Mouse (Mus musculus) liver, embryonic 12.5 days (tissue): Measurements from ENCODE around the gene Immp2l. TPM values are rescaled to one million over a fixed set of nuclear protein-coding genes. Genes with fewer than 3 reads are reported as not detected.

Source experiments
- ATAC-seq: fragments of 200-750 bp; cut with Nextera tagmentation; 2 replicates; pipeline ENCODE4 v1.8.0; 2017; ENCODE audit warnings: moderate number of reproducible peaks, mild to moderate bottlenecking, moderate library complexity
- H3K27ac ChIP-seq: fragments of 300-500 bp; sonication (generic); 2 replicates; pipeline ENCODE4 v1.5.1; 2016; ENCODE audit warnings: mild to moderate bottlenecking
- H3K27me3 ChIP-seq: fragments of 300-500 bp; sonication (generic); replicated peaks from 2 replicates; pipeline ENCODE4 v1.6.1; 2016; ENCODE audit warnings: mild to moderate bottlenecking, moderate library complexity
- H3K36me3 ChIP-seq: fragments of 300-500 bp; sonication (generic); 2 replicates; pipeline ENCODE4 v1.6.1; 2016; ENCODE audit warnings: mild to moderate bottlenecking, moderate library complexity
- H3K4me1 ChIP-seq: fragments of 300-500 bp; sonication (generic); 2 replicates; pipeline ENCODE4 v1.6.1; 2016
- H3K4me2 ChIP-seq: fragments of 300-500 bp; sonication (generic); 2 replicates; pipeline ENCODE4 v1.6.1; 2016; ENCODE audit warnings: mild to moderate bottlenecking, moderate library complexity
- H3K4me3 ChIP-seq: fragments of 300-500 bp; sonication (generic); 2 replicates; pipeline ENCODE4 v1.5.1; 2016; ENCODE audit warnings: mild to moderate bottlenecking, moderate library complexity
- H3K9ac ChIP-seq: fragments of 300-500 bp; sonication (generic); 2 replicates; pipeline ENCODE4 v1.6.1; 2016; ENCODE audit warnings: mild to moderate bottlenecking, moderate library complexity
- H3K9me3 ChIP-seq: fragments of 300-500 bp; sonication (generic); replicated peaks from 2 replicates; pipeline ENCODE4 v1.6.1; 2016; ENCODE audit warnings: mild to moderate bottlenecking, moderate library complexity
- WGBS: fragments of 180-500 bp; shearing (Covaris S2); methylation state at CpG from one replicate; pipeline ENCODE4 v1.1.7; 2016; ENCODE audit not compliant: insufficient replicate concordance; 5-methylcytosine and 5-hydroxymethylcytosine counted together
- polyA plus RNA-seq: library from polyadenylated mRNA; unstranded; fragments of >200 nt; fragmentation: Nextera tagmentation; extraction: Ambion mirVana; gene quantifications from 2 replicates; pipeline ENCODE4 v1.2.1, GENCODE M21; 2016

Immp2l gene
- polyA plus RNA-seq, 1 experiment from 2014 or later: 11.6 TPM

DNA sequence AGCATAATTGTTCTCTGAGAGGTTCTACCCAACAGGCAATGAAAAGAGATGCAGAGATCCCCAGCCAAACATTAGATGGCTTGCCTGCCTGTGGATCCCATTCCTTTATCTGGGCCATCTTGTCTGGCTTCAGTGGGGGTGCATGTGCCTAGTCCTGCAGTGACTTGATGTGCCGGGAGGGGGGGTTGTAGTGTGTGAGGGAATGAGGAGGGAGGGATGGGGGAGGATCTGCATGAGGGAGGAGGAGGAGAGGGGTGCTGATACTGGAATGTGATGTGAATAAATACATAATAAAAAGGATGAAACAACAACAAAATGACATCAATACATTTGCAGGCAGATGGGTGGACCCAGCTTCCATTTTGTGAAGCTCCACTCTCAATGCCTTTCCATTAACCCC lies 658.3 kb downstream of the Immp2l start:
- Histone ChIP-seq H3K4me3 (no peak overlapping the region), H3K9ac (no peak overlapping the region), H3K9me3 (no peaks in the 10 kb centered on the region), H3K27ac (no peak overlapping the region), H3K4me2 (no peak overlapping the region), H3K36me3 (no peaks in the 10 kb centered on the region), H3K27me3 (no peaks in the 10 kb centered on the region), H3K4me1 (no peaks in the 10 kb centered on the region)
- ATAC-seq: no peak
- 69% methylated on average over 1 of the region's 1 CpGs for whole genome bisulfite sequencing

DNA sequence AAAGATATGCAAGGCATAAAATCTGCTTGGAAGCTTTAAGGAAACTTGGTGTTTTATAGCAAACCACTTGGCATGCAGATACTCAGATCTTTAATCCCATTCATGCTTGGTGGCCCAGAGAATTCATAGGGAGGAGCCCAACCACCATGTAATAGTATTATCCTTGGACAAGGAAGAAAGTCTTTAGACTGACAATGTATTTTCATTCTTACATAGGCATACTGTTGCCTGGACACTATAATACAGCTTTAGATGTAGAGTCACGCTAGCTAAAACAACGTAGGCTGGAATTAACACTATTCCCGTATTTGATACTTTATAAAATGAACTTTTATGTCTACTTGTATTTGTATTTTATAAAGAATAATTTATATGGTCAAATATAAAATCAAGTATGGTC lies 665.9 kb downstream of the Immp2l start:
- H3K36me3 ChIP-seq: no peaks in the 10 kb centered on the region
- H3K27ac ChIP-seq: no peak overlapping the region
- no peaks in the 10 kb centered on the region for H3K4me1 ChIP-seq
- no peak overlapping the region for H3K9ac ChIP-seq
- WGBS: 66% methylated on average over 3 of the region's 3 CpGs
- H3K4me2 ChIP-seq: no peak overlapping the region
- no peak overlapping the region for H3K4me3 ChIP-seq
- no peaks in the 10 kb centered on the region for H3K9me3 ChIP-seq
- no peaks in the 10 kb centered on the region for H3K27me3 ChIP-seq
- no peak for ATAC-seq

DNA sequence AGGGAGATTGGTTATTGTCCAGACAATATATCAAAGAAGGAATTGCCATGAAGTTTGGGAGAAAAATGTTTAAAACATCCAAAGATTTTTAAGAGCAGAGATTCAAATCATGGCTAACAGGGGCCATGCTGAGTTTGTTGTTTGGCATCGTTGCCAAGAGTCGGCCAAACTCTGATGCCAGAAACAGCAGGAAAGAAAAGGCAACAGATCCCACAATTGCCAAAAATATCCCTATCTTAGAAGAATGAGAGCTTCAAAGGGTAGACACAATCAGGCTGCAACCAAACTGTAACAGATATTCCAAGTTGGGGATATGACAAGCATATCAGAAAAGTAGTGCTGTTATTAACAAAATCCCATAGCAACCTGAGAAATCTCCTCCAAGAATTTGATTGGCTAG lies 686.7 kb downstream of the Immp2l start:
- no peak overlapping the region for H3K4me3 ChIP-seq
- no peak overlapping the region for H3K9ac ChIP-seq
- no peaks in the 10 kb centered on the region for H3K9me3 ChIP-seq
- no peaks in the 10 kb centered on the region for H3K4me1 ChIP-seq
- H3K27me3 ChIP-seq: no peaks in the 10 kb centered on the region
- no peak overlapping the region for H3K27ac ChIP-seq
- 79% methylated on average over 2 of the region's 2 CpGs for WGBS
- H3K4me2 ChIP-seq: no peak overlapping the region
- H3K36me3 ChIP-seq: no peaks in the 10 kb centered on the region
- no peak for ATAC-seq

DNA sequence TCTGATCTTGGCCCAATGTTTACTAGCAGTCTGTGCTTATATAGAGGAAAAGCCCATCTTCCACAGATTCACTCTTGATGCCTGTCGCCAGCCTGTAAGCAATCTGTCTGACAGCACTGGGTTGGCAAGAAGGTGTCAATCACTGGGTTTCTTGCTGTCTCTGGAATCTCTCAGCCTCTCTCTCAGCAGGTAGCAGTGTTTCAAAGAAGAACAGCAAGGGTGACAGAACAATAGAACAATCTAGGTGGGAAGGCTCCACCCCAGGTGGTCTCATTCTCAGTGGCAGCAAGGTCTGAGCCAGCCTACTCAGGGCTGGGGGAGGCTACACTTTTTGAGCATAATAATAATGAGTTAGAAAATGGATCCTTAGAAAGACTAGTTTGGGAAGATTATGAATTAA lies 693.1 kb downstream of the Immp2l start:
- H3K4me2 ChIP-seq: no peak overlapping the region
- H3K27me3 ChIP-seq: no peaks in the 10 kb centered on the region
- 50% methylated on average over 1 of the region's 1 CpGs for WGBS
- no peak for ATAC-seq
- no peak overlapping the region for H3K27ac ChIP-seq
- H3K36me3 ChIP-seq: no peaks in the 10 kb centered on the region
- no peak overlapping the region for H3K9ac ChIP-seq
- H3K4me3 ChIP-seq: no peak overlapping the region
- H3K9me3 ChIP-seq: no peaks in the 10 kb centered on the region
- H3K4me1 ChIP-seq: no peaks in the 10 kb centered on the region

DNA sequence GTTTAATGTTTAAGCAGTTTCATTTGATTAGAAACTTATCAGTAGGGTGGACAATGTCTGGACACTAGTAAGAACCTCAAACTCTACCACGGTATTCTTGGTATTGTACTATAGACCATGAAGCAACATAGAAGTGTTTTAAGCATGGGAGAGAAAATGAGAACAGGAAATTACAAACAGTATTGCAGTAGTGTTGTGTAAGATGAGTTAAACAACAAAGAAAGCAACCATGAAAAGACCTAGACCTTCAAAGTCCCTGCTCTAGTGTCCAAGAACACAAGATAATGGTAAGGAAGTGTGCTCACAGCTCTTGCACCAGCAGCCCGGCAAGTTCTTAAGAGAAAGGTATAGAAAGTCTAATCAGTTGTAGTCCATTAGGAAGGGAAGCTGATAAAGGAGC lies 700.7 kb downstream of the Immp2l start:
- Histone ChIP-seq H3K4me3 (no peak overlapping the region), H3K36me3 (no peaks in the 10 kb centered on the region), H3K9ac (no peak overlapping the region), H3K27me3 (no peaks in the 10 kb centered on the region), H3K9me3 (no peaks in the 10 kb centered on the region), H3K27ac (no peak overlapping the region), H3K4me2 (no peak overlapping the region), H3K4me1 (no peaks in the 10 kb centered on the region)
- ATAC-seq: no peak
- 61% methylated on average over 2 of the region's 2 CpGs for WGBS

DNA sequence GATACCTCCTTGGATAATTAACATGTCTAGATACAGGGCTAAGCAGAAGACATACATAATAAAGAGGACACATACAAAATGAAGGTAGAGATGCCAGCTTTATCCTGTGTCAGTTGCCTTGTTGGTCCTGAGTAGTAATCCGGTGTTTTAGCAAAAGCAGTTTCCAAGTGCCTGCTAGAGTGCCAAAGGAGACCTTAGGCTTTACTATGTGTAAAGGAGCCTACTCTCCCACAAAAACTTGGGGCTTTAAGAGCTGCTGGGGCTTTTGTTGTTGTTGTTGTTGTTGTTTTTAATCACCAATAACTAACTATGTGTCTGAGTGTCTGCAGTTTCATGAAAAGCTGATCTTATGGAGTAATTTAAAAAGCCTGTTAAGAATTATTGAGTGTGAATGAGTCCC lies 702.8 kb downstream of the Immp2l start:
- H3K4me3 ChIP-seq: no peak overlapping the region
- WGBS: 60% methylated on average over 1 of the region's 1 CpGs
- no peak overlapping the region for H3K27ac ChIP-seq
- no peaks in the 10 kb centered on the region for H3K4me1 ChIP-seq
- H3K36me3 ChIP-seq: no peaks in the 10 kb centered on the region
- H3K27me3 ChIP-seq: no peaks in the 10 kb centered on the region
- no peak for ATAC-seq
- no peaks in the 10 kb centered on the region for H3K9me3 ChIP-seq
- H3K4me2 ChIP-seq: no peak overlapping the region
- no peak overlapping the region for H3K9ac ChIP-seq

DNA sequence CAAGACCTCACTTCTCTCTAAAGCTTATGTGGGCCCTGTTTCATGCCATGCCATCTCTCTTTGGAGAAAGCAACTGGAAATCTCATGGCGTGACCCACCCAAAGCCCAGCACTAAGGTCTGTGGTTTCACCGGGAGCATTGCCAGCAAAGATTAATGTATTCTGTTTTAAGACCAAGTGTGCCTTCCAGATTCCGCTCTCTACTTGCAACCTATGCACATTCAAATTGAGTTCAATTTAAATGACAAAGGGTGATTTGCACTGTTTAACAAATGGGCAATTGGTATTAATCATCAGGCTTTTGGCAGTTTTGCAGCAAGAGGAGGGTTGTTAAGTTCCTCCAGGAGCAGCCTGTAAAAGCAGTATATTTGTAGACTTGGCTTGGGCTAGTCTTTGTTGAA lies 703.3 kb downstream of the Immp2l start:
- no peaks in the 10 kb centered on the region for H3K27me3 ChIP-seq
- H3K4me3 ChIP-seq: no peak overlapping the region
- no peaks in the 10 kb centered on the region for H3K36me3 ChIP-seq
- WGBS: 69% methylated on average over 3 of the region's 3 CpGs
- no peak overlapping the region for H3K4me2 ChIP-seq
- no peaks in the 10 kb centered on the region for H3K4me1 ChIP-seq
- no peak overlapping the region for H3K9ac ChIP-seq
- H3K9me3 ChIP-seq: no peaks in the 10 kb centered on the region
- ATAC-seq: no peak
- no peak overlapping the region for H3K27ac ChIP-seq

DNA sequence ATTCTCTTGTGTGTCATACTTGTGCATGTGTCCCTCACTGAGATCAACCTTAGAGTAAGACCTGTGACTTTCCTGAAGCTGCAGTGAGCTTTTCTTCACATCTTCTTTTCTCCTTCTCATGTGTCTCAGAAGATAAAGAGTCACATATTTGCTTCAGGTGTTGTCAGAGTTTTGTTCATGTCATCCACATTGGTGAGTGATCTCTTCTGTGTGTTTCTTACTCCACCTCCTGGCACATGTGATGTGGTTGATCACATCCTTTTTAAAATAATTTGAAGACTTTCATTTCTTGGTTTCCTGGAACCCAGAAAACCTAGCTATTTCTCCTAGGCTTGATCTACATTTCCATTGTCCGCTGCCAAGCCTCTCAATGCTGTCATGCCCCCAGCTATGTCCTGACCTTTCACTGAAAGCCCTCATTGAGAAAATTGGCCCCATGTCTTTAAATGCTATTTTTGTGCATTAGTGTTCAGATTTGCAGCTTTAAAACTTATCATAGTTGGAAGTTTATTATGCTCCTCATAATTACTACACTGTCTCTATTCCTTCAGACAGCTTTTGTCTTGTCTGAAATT lies 704.0 kb downstream of the Immp2l start:
- no peak for ATAC-seq
- no peaks in the 10 kb centered on the region for H3K9me3 ChIP-seq
- no peaks in the 10 kb centered on the region for H3K27me3 ChIP-seq
- H3K36me3 ChIP-seq: no peaks in the 10 kb centered on the region
- WGBS: 63% methylated on average over 1 of the region's 1 CpGs
- H3K9ac ChIP-seq: no peak overlapping the region
- H3K4me1 ChIP-seq: no peaks in the 10 kb centered on the region
- no peak overlapping the region for H3K27ac ChIP-seq
- H3K4me2 ChIP-seq: no peak overlapping the region
- no peak overlapping the region for H3K4me3 ChIP-seq

DNA sequence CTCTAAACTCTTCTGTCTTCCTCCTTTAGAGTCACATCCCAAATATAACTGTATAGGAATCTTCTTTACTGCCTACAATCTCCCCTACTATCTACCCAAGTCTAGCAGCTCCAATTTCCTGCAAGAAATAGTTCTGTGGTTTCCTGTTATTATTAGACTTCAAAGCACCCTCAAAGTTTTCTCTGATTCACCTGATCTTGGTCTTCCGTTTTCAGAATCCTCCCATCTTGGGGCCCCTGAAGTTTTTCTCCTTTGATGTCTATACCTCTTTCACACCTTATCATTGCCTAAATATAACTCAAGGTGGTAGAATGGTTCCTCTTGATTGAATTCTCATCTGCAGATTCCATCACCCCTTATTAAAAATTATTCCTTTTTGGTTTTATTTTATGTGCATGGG lies 704.6 kb downstream of the Immp2l start:
- Histone ChIP-seq H3K4me1 (no peaks in the 10 kb centered on the region), H3K9me3 (no peaks in the 10 kb centered on the region), H3K9ac (no peak overlapping the region), H3K4me2 (no peak overlapping the region), H3K27ac (no peak overlapping the region), H3K4me3 (no peak overlapping the region), H3K27me3 (no peaks in the 10 kb centered on the region), H3K36me3 (no peaks in the 10 kb centered on the region)
- ATAC-seq: no peak
- WGBS: 45% methylated on average over 1 of the region's 1 CpGs

DNA sequence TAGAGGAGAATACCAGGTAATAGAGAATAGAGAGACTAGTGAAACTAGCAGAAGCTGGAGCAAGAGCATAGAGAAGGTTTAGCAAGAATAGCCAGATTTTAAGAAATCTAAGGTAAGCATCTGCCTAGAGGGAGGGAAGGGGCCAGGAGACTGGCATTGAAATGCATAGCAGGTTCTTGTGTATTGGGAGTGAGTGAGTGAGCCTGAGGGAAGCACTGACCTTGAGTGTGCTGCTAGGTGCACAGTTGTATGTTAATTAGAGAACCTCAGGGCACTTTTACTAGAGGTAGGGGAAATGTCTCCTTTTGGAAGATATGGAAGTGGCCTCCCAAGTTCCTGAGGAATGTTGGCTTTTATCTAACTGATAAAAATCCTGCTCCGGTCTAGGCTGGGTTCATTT lies 705.9 kb downstream of the Immp2l start:
- Histone ChIP-seq H3K27me3 (no peaks in the 10 kb centered on the region), H3K9ac (no peak overlapping the region), H3K27ac (no peak overlapping the region), H3K36me3 (no peaks in the 10 kb centered on the region), H3K4me1 (no peaks in the 10 kb centered on the region), H3K4me3 (no peak overlapping the region), H3K4me2 (no peak overlapping the region), H3K9me3 (no peaks in the 10 kb centered on the region)
- WGBS: 74% methylated on average over 1 of the region's 1 CpGs
- no peak for ATAC-seq

DNA sequence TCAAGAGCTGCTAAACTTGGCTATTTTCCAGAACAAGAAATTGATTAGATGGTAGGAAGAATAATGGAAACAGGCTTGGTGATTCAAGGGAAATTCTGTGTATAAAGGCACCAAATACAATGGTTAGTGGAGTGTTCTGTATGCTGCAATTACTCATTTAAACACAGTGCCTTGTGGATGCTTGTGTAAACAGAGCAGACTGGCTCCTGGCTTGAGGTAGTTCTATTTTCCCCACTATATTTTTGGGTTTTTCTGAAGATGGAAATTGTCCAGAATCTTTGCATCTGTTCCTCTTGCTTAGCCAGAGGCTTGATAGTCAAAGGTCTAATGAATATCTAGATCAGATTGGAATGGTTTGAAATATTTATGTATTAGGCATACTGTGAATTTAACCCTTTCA lies 709.3 kb downstream of the Immp2l start:
- Histone ChIP-seq H3K4me1 (no peaks in the 10 kb centered on the region), H3K9me3 (no peaks in the 10 kb centered on the region), H3K36me3 (no peaks in the 10 kb centered on the region), H3K4me3 (no peak overlapping the region), H3K9ac (no peak overlapping the region), H3K4me2 (no peak overlapping the region), H3K27me3 (no peaks in the 10 kb centered on the region), H3K27ac (no peak overlapping the region)
- ATAC-seq: no peak

DNA sequence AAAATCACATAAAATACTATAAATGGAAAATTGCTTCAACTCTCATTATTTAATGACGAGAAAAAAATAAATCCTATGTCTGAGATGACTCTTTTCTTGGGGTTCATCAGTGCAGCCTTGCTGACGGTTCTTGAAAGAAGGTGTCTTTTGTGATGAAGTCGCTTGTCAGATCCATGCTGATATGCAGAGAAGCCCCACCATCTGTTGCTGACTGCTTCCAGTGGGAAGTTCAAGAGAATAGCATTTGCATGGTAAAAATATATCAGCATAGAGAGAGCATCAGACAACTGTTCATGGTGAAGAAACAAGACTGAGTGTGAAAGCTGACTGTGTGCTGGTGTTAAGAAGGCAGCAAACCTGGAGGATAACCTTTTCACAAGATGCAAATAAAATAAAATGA lies 719.0 kb downstream of the Immp2l start:
- no peaks in the 10 kb centered on the region for H3K27me3 ChIP-seq
- no peak overlapping the region for H3K4me3 ChIP-seq
- H3K4me1 ChIP-seq: no peaks in the 10 kb centered on the region
- WGBS: 58% methylated on average over 3 of the region's 3 CpGs
- no peak overlapping the region for H3K9ac ChIP-seq
- no peaks in the 10 kb centered on the region for H3K36me3 ChIP-seq
- no peak for ATAC-seq
- H3K4me2 ChIP-seq: no peak overlapping the region
- H3K27ac ChIP-seq: no peak overlapping the region
- no peaks in the 10 kb centered on the region for H3K9me3 ChIP-seq

DNA sequence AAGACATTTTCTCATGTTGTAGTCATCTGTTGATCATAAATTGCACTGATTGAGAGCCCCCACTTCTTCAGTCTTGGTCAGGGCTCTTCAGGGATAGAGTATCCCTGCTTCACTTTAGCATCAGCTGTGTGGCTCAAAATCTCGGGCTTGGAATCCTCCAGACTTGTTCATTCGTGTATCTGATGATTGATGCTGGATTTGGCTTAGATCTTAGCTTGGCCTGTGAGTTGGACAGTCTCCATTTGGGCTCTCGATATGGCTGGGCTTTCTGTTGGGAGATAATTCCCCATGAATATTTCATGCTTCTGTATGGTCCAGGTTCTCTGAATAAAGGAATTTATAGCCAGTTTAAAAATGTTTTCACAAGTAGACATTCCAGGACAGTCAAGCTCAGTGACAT lies 739.5 kb downstream of the Immp2l start:
- Histone ChIP-seq H3K4me1 (no peaks in the 10 kb centered on the region), H3K4me2 (no peak overlapping the region), H3K27me3 (no peaks in the 10 kb centered on the region), H3K4me3 (no peak overlapping the region), H3K36me3 (no peaks in the 10 kb centered on the region), H3K9me3 (no peaks in the 10 kb centered on the region), H3K27ac (no peak overlapping the region), H3K9ac (no peak overlapping the region)
- 59% methylated on average over 3 of the region's 3 CpGs for WGBS
- ATAC-seq: no peak
